Mouse (Mus musculus): ENCODE data around the gene Gm20388. TPM values are rescaled to one million over a fixed set of nuclear protein-coding genes. Genes with fewer than 3 reads are reported as not detected.
A peak's percentile ranks its signal among the peaks of the same experiment; 100 is the strongest.

The Gm20388 gene
- polyA plus RNA-seq, 1 experiment from 2014 or later, result 5.3 TPM

DNA sequence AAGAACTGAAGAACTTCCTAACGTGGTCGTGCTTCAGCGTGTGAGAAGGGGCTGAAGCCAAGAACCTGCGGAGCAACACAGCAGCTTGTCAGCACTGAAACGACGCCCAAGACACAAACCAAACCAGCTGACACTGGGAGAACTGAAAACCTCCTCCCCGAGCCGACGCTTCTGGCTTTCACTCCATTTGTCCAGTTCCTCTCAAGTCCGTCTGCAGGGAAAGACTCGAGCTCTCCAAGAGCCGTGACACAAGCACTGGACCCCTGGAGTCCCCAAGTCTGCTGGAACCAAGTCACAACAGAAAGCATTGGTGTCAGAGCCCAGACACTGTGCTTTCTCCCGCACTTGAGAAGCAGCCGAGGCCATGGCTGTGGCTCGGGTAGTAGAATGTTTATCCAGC, 1698.6 kb downstream of the Gm20388 start:
- Histone ChIP-seq H3K9me3 (ENCODE audit: control insufficient read depth, low read length) (no peaks in the 10 kb centered on the region), H3K4me1 (replicated peaks; ENCODE audit: control insufficient read depth, insufficient read depth, low read length) (no peaks in the 10 kb centered on the region), H3K9ac (ENCODE audit: low read depth, low read length) (no peak overlapping the region), H3K4me2 (no peak overlapping the region), H3K27me3 (replicated peaks; ENCODE audit: control insufficient read depth, insufficient read depth, low read length) (no peaks in the 10 kb centered on the region), H3K36me3 (ENCODE audit: control insufficient read depth, insufficient read depth, low read length) (peaks cover 12% of the 10 kb centered on the region), H3K4me3 (ENCODE audit: low read depth, low read length) (no peak overlapping the region), H3K27ac (ENCODE audit: low read depth, low read length) (no peak overlapping the region)
- ATAC-seq (replicated peaks; ENCODE audit: low FRiP score) (no peak), DNase-seq (ENCODE audit: low spot score) (no peak)
- WGBS, result 87% methylated on average over 15 of the region's 15 CpGs

DNA sequence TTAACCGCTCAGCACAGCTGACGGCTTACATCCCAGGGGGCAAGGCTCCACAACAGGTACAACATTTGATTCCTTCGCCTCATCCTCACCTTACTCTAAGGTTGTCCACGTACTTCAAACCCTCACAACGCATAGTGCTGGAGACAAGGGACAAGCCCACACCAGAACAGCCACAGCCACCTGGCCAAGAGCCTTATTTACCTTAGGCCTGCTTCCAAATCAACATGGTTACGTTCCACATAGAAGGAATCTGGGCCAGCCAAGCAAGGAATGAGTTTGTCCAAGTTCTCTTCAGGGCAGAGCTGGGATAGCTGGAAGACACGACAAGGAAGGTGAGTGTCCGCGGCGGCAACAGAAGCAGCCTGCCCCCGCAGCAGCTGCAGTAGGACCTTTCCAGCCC, 1699.3 kb downstream of the Gm20388 start:
- no peak overlapping the region for H3K27ac ChIP-seq (ENCODE audit: low read depth, low read length)
- DNase-seq (ENCODE audit: low spot score) (no peak), ATAC-seq (replicated peaks; ENCODE audit: low FRiP score) (no peak)
- no peaks in the 10 kb centered on the region for H3K4me1 ChIP-seq (replicated peaks; ENCODE audit: control insufficient read depth, insufficient read depth, low read length)
- H3K9me3 ChIP-seq (ENCODE audit: control insufficient read depth, low read length), result no peaks in the 10 kb centered on the region
- 90% methylated on average over 11 of the region's 11 CpGs for WGBS
- no peak overlapping the region for H3K9ac ChIP-seq (ENCODE audit: low read depth, low read length)
- no peak overlapping the region for H3K4me3 ChIP-seq (ENCODE audit: low read depth, low read length)
- no peak overlapping the region for H3K4me2 ChIP-seq
- no peaks in the 10 kb centered on the region for H3K27me3 ChIP-seq (replicated peaks; ENCODE audit: control insufficient read depth, insufficient read depth, low read length)
- H3K36me3 ChIP-seq (ENCODE audit: control insufficient read depth, insufficient read depth, low read length), result peaks cover 7% of the 10 kb centered on the region; the same call in 1 of the 2 replicates

DNA sequence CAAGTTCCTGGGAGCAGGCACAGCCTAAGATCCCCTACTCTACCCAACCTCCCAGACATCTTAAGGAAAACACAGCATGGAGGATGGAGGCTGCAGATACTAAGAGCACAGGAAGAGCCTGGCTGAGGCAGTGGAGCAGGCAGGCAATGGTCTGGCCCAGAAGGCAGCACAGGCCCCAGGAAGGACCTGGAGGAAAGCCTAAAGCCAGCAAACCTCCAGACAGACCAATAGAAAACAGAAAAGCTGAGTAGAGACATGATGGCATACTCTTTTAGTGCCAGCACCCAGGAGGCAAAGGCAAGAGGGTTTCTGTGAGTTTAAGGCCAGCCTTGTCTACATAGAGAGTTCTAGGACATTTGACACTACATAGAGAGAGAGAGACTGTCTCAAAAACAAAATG, 1702.8 kb downstream of the Gm20388 start:
- Histone ChIP-seq H3K9ac (ENCODE audit: low read depth, low read length) (no peak overlapping the region), H3K36me3 (ENCODE audit: control insufficient read depth, insufficient read depth, low read length) (peaks cover 3% of the 10 kb centered on the region; the same call in 1 of the 2 replicates), H3K4me1 (replicated peaks; ENCODE audit: control insufficient read depth, insufficient read depth, low read length) (no peaks in the 10 kb centered on the region), H3K27ac (ENCODE audit: low read depth, low read length) (no peak overlapping the region), H3K4me2 (no peak overlapping the region), H3K9me3 (ENCODE audit: control insufficient read depth, low read length) (no peaks in the 10 kb centered on the region), H3K4me3 (ENCODE audit: low read depth, low read length) (no peak overlapping the region), H3K27me3 (replicated peaks; ENCODE audit: control insufficient read depth, insufficient read depth, low read length) (no peaks in the 10 kb centered on the region)
- ATAC-seq (replicated peaks; ENCODE audit: low FRiP score) (no peak), DNase-seq (ENCODE audit: low spot score) (no peak)

DNA sequence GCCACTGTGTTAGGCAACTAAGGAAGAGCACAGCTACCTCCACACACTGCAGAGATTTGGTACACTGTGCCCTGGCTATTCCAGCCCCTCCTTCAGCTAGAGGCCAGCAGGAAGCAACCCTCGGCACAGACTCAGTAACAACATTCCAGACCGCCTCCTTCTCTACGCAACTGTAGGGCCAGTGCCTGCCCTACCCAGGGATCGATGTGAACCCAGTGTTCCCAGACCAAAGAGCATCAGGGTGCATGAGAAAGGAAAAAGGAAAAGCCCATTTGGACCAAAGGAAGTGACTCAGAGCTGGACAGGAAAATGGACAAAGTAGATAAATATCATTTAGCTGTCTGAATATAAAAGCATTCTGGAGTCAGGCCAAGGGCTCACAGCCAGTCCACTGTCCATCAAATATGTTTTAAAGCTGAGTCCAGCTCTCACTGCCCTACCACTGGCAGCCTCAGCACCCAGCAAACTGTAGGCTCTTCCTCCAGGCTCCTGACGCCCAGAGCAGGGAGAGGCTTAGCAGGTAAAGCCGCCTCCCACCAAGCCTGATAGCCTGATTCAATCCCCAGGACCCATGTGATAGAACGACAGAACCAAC, 1708.9 kb downstream of the Gm20388 start:
- Histone ChIP-seq H3K27me3 (replicated peaks; ENCODE audit: control insufficient read depth, insufficient read depth, low read length) (no peaks in the 10 kb centered on the region), H3K4me2 (no peak overlapping the region), H3K9ac (ENCODE audit: low read depth, low read length) (no peak overlapping the region), H3K27ac (ENCODE audit: low read depth, low read length) (no peak overlapping the region), H3K4me3 (ENCODE audit: low read depth, low read length) (no peak overlapping the region), H3K9me3 (ENCODE audit: control insufficient read depth, low read length) (no peaks in the 10 kb centered on the region), H3K4me1 (replicated peaks; ENCODE audit: control insufficient read depth, insufficient read depth, low read length) (peaks cover 2% of the 10 kb centered on the region), H3K36me3 (ENCODE audit: control insufficient read depth, insufficient read depth, low read length) (no peaks in the 10 kb centered on the region; the same call in 1 of the 2 replicates)
- 55% methylated on average over 7 of the region's 7 CpGs for WGBS
- DNase-seq (ENCODE audit: low spot score), result no peak
- ATAC-seq (replicated peaks; ENCODE audit: low FRiP score), result peak; percentile 57; the same call in 1 of the 2 replicates

DNA sequence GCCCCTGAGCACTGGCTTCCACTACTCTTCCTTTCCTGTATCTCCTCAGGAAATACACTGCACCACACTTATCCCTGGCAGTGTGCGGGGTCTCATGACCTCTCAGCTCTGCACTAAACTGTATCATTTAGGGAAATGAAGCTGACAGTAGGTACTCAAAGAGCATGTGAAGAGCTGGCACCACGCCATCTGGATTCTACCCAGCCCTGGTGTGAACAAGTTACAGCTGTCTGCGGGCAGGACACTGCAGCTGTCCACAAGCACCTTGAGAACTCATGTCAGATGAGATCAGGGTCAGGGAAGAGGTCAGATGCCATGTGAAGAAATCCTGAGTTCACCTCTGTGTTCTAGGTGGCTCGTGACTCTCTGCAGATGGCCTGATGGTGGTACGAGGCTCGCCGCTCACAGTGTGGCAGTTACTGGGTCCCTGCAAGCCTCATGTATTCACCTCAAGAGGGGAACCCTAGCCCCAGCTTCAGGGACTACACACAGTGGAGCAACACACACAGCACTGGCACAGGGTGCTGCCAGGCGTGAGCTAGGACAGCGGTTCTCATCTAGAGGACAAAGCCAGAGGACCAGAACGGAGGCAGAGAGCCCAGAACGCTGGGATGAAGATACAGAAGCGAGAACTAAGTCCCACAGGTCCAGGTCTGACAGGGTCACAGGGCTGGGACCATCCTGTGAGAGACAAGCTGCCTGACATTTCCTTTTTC, 1710.3 kb downstream of the Gm20388 start:
- Histone ChIP-seq H3K4me1 (replicated peaks; ENCODE audit: control insufficient read depth, insufficient read depth, low read length) (peaks cover 6% of the 10 kb centered on the region), H3K27ac (ENCODE audit: low read depth, low read length) (no peak overlapping the region)
- WGBS, result 83% methylated on average over 12 of the region's 12 CpGs

DNA sequence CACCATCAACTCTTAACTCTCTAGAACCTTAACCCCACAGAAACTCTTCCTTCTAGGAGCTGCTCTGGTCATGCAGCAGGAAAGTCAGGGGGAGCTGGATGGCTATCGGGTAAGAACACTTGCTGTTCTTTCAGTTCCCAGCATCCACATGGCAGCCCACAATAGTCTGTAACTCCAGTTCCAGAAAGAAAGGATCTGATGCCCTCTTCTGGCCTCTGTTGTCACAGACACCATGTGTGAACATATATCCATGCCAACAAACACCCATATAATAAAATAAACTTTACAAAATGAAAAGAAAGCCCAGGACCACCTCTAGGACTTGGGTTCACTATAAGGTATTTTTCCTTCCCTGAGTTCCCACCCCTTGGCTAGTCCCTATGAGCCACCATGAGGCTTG, 1711.2 kb downstream of the Gm20388 start:
- Histone ChIP-seq H3K36me3 (ENCODE audit: control insufficient read depth, insufficient read depth, low read length) (no peaks in the 10 kb centered on the region; the same call in 1 of the 2 replicates), H3K27ac (ENCODE audit: low read depth, low read length) (no peak overlapping the region), H3K9me3 (ENCODE audit: control insufficient read depth, low read length) (no peaks in the 10 kb centered on the region), H3K27me3 (replicated peaks; ENCODE audit: control insufficient read depth, insufficient read depth, low read length) (no peaks in the 10 kb centered on the region), H3K9ac (ENCODE audit: low read depth, low read length) (no peak overlapping the region), H3K4me1 (replicated peaks; ENCODE audit: control insufficient read depth, insufficient read depth, low read length) (peaks cover 6% of the 10 kb centered on the region), H3K4me2 (no peak overlapping the region), H3K4me3 (ENCODE audit: low read depth, low read length) (no peak overlapping the region)
- 54% methylated on average over 1 of the region's 1 CpGs for WGBS
- ATAC-seq (replicated peaks; ENCODE audit: low FRiP score) (no peak), DNase-seq (ENCODE audit: low spot score) (no peak)

More for the DNA sequence above, 1710.3 kb downstream of the Gm20388 start:
- no peak overlapping the region for H3K4me3 ChIP-seq (ENCODE audit: low read depth, low read length)
- no peak for DNase-seq (ENCODE audit: low spot score)
- no peaks in the 10 kb centered on the region; the same call in 1 of the 2 replicates for H3K36me3 ChIP-seq (ENCODE audit: control insufficient read depth, insufficient read depth, low read length)
- ATAC-seq (replicated peaks; ENCODE audit: low FRiP score), result no peak
- no peaks in the 10 kb centered on the region for H3K9me3 ChIP-seq (ENCODE audit: control insufficient read depth, low read length)
- H3K27me3 ChIP-seq (replicated peaks; ENCODE audit: control insufficient read depth, insufficient read depth, low read length), result no peaks in the 10 kb centered on the region
- no peak overlapping the region for H3K4me2 ChIP-seq
- H3K9ac ChIP-seq (ENCODE audit: low read depth, low read length), result no peak overlapping the region

DNA sequence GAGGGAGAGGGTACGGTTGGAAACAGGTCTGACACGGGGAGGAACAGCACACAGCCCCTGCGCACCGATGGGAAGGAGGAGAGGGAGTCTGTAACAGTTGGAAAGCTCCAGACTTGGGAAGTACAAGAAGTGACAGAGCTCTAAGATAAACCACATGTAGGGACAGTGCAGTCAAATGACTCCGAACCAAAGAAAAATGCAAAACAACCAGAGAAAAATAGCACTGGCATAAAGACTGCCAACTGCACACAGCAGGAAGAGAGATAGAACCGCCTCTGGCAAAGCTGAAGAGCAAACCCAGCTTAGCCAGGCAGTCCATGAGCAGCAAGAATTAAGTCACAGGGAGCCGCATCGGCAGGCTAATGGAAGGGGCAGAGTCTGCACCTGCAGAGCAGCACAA, 1712.4 kb downstream of the Gm20388 start:
- no peaks in the 10 kb centered on the region; the same call in 1 of the 2 replicates for H3K36me3 ChIP-seq (ENCODE audit: control insufficient read depth, insufficient read depth, low read length)
- no peaks in the 10 kb centered on the region for H3K27me3 ChIP-seq (replicated peaks; ENCODE audit: control insufficient read depth, insufficient read depth, low read length)
- H3K4me2 ChIP-seq, result no peak overlapping the region
- no peak for DNase-seq (ENCODE audit: low spot score)
- no peak for ATAC-seq (replicated peaks; ENCODE audit: low FRiP score)
- H3K4me3 ChIP-seq (ENCODE audit: low read depth, low read length), result no peak overlapping the region
- H3K9me3 ChIP-seq (ENCODE audit: control insufficient read depth, low read length), result no peaks in the 10 kb centered on the region
- peaks cover 6% of the 10 kb centered on the region for H3K4me1 ChIP-seq (replicated peaks; ENCODE audit: control insufficient read depth, insufficient read depth, low read length)
- 84% methylated on average over 8 of the region's 8 CpGs for WGBS
- H3K27ac ChIP-seq (ENCODE audit: low read depth, low read length), result no peak overlapping the region
- no peak overlapping the region for H3K9ac ChIP-seq (ENCODE audit: low read depth, low read length)

DNA sequence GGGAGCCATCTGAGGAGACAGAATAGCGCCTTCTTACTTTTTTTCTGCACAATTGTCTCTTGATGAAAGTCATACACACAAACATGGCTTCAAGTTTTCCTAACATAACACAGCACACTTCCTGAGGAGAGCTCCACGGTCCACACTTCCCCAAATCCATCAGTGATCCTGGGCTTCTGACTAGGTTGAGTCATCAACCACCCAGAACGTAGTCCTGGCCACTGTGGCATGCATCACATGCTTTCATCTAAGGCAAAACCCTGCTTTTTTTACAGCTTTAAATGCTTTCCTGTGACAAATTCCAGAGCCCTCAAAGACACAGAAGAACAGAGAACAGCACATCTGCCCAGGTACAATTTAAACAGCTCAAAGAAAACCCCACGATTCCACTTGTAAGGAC, 1718.0 kb downstream of the Gm20388 start:
- Histone ChIP-seq H3K4me3 (ENCODE audit: low read depth, low read length) (no peak overlapping the region), H3K9me3 (ENCODE audit: control insufficient read depth, low read length) (no peaks in the 10 kb centered on the region), H3K36me3 (ENCODE audit: control insufficient read depth, insufficient read depth, low read length) (peaks cover 5% of the 10 kb centered on the region; the same call in 1 of the 2 replicates), H3K9ac (ENCODE audit: low read depth, low read length) (no peak overlapping the region), H3K4me1 (replicated peaks; ENCODE audit: control insufficient read depth, insufficient read depth, low read length) (peaks cover 8% of the 10 kb centered on the region), H3K4me2 (no peak overlapping the region), H3K27ac (ENCODE audit: low read depth, low read length) (no peak overlapping the region), H3K27me3 (replicated peaks; ENCODE audit: control insufficient read depth, insufficient read depth, low read length) (no peaks in the 10 kb centered on the region)
- no peak for ATAC-seq (replicated peaks; ENCODE audit: low FRiP score)
- DNase-seq (ENCODE audit: low spot score), result no peak
- 79% methylated on average over 4 of the region's 4 CpGs for WGBS

DNA sequence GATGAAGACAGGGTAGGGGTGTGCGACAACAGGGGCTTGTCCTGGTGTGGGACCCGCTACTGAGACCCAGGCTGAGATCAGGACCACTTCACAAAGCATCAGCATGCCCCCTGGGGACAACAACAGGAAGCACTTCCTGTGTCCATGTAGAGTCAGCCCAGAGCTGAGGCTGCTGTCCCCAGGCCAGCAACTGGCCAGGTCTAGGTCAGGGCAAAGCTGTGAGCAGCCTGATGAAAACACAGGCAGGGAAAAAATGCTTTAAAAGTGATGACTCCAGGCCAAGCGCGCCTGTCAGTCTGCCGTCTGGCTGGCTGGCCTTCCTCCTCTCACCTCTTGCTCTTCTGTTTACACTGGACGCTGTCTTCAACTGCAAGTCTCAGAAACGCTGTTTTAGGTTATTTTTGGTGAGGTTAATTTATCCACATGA, 1721.0 kb downstream of the Gm20388 start:
- Histone ChIP-seq H3K27ac (ENCODE audit: low read depth, low read length) (peak overlapping the region; percentile 21), H3K4me3 (ENCODE audit: low read depth, low read length) (no peak overlapping the region), H3K27me3 (replicated peaks; ENCODE audit: control insufficient read depth, insufficient read depth, low read length) (no peaks in the 10 kb centered on the region), H3K4me1 (replicated peaks; ENCODE audit: control insufficient read depth, insufficient read depth, low read length) (peaks cover 4% of the 10 kb centered on the region), H3K9ac (ENCODE audit: low read depth, low read length) (no peak overlapping the region), H3K36me3 (ENCODE audit: control insufficient read depth, insufficient read depth, low read length) (peaks cover 5% of the 10 kb centered on the region; the same call in 1 of the 2 replicates), H3K4me2 (no peak overlapping the region), H3K9me3 (ENCODE audit: control insufficient read depth, low read length) (no peaks in the 10 kb centered on the region)
- WGBS, result 50% methylated on average over 7 of the region's 7 CpGs
- ATAC-seq (replicated peaks; ENCODE audit: low FRiP score) (peak; percentile 41; the same call in 1 of the 2 replicates), DNase-seq (ENCODE audit: low spot score) (no peak)
